Mouse (Mus musculus) megakaryocyte, adult 5-6 weeks (primary cell): ENCODE data around the gene Rnf214. TPM values are rescaled to one million over a fixed set of nuclear protein-coding genes. Genes with fewer than 3 reads are reported as not detected.
A peak's percentile ranks its signal among the peaks of the same experiment; 100 is the strongest.
"Not testable (repeated sequence)": the region's sequence is repeated elsewhere in the genome, so short reads cannot be mapped to it uniquely, and the experiment has no call there.

Experiments
- ATAC-seq: 2 replicates; pipeline ENCODE4 v1.8.0; 2016; ENCODE audit warnings: mild to moderate bottlenecking, inconsistent platforms; ENCODE audit not compliant: poor library complexity, severe bottlenecking
- total RNA-seq, 2 experiments: library from RNA; stranded (forward) in 1 of 2; stranded (reverse) in 1 of 2; fragments of 153-499, 151-499 nt in 1 of 2; fragments of 221-1000, 200-1000 nt in 1 of 2; gene quantifications; 2 replicates each; pipeline versions ENCODE4 v1.2.3 to v1.2.4; 2015 to 2017

The Rnf214 gene
- total RNA-seq, 2 experiments from 2014 or later = 23.3 to 34.0 TPM

DNA sequence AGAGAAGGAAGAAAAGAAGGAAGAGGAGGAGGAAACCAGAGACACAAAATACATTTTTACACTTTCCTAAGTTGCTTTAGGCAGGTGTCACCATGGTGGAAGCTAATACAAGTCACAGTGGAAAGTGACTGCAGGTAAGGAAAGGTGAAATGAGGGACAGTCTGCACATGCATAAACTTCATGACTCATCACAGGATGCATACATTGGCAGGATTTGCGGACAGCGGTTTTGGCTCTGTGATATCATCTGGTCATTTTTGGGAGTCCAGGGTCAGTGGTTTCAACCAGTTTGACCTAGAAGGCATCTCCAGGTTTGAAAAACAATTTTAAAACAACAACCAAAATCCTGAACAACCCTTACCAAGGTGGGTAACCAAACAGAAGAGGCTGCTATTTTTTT is 54.9 kb downstream of the Rnf214 start:
- ATAC-seq = no peak

DNA sequence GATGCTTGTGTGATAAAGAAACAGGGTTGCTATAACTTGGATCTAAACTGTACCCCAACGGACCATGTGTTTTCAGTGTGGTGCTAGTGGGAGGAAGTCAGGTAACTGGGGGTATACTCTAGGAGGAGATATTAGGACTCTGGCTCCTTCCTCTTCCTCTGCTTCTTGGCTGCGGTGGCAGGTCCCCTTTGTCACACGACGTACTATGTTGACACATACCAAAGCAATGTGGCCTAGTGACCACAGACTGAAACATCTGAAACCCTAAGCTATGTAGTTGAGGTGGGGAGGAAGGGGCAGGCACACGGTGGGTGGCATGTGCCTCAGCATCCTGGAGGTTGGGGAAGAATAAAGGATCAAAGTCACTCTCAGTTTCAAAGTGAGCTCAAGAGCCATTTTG is 55.4 kb downstream of the Rnf214 start:
- peak; percentile 68 for ATAC-seq

DNA sequence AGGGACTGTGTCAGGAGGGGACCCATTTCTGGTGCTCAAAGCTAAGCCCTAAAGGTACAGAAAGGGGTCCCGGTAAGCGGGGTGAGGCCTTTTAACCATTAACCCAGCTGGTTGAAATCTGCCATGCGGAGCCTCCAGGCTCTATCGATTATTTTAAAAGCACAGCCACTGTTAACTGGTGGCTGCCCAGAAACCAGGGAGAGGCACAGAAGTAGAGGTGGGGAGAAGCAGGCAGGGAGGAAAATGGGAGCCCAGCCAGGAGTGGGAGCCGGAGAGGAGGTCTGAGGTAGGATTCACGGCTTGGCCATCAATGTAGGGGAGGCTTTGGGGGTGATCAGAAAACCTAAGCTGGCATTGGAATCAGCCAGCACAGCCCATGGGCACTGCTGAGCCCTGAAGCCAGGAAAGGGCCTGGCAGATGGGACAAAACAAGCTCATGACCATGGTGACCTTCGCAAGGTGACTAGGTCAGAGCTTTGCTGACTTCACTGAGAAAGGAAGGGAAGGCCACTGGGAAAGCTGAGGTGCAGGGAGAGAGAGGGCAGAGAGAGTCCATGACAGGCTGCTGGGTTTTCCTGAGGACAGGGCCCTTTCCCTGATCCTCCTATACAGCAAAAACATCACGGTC is 56.1 kb downstream of the Rnf214 start:
- no peak for ATAC-seq

- ATAC-seq = no peak
Observed at GRCm38 (mm10) chr9:45849528-45850408, 56.9 kb downstream of the Rnf214 start.

- ATAC-seq = peak; percentile 46
Observed at GRCm38 (mm10) chr9:45846891-45847460, 59.7 kb downstream of the Rnf214 start.

DNA sequence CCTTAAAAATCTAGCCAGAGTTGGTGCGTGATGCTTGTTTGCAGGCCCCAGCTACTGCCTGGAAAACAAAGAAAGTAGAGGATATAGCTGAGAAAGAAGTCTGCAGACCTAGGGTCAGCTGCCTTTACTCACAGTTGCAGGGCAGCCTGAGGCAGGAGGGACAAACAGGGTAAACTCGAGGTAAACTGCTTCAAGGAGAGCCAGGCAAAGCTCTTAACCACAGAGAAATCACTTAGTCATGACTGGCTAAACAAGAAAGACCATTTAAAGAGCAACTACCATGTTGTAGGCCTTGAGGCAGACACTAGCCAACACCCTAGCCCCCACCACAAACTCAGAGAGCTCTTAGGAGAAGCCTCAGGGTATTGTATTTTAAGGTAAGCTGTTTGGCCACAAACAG is 60.5 kb downstream of the Rnf214 start:
- ATAC-seq = not testable (repeated sequence)

- no peak for ATAC-seq
Observed at GRCm38 (mm10) chr9:45845541-45845940, 61.2 kb downstream of the Rnf214 start.

DNA sequence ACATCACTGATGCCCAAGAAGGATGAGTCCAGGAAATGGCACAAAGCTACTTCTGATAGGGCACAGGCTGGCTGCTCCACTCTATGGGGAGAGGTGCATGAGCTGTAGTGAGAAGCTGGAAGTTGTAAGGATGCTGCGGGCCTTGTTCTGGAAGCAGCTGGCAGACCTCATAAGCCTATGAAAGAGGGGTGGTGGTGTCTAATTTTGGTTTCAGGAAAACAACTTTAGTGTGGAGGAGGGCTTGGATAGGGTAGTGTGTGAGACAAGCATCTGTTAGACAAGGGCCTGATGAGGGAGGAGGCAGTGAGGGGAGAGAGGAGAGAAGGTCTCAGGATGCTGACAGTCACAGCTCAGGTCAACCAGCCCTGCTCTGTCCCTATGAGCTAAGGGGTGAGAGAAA is 62.9 kb downstream of the Rnf214 start:
- no peak for ATAC-seq

- no peak for ATAC-seq
Observed at GRCm38 (mm10) chr9:45843007-45843406, 63.7 kb downstream of the Rnf214 start.

GRCm38 (mm10) chr9:45841458-45841857 is 65.3 kb downstream of the Rnf214 start:
- ATAC-seq = no peak

GRCm38 (mm10) chr9:45840331-45840730 is 66.4 kb downstream of the Rnf214 start:
- ATAC-seq = no peak

DNA sequence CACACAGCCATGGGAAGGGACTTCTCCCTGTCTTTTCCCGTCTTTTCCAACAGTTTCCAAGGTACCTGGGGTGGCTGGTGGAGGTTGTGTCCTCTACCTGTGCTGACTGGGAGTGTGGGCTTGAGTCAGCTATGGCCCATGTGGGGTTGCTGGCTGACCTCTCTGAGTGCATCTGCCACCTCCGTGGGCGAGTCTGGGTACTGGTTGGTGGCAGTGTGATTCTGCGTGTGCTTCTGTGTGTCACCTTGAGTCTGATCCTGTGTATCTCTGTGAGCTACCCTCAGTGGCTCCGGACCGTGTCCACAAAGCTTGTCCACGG is 66.8 kb downstream of the Rnf214 start:
- no peak for ATAC-seq

GRCm38 (mm10) chr9:45839139-45839981 is 67.4 kb downstream of the Rnf214 start:
- ATAC-seq = peak; percentile 55

DNA sequence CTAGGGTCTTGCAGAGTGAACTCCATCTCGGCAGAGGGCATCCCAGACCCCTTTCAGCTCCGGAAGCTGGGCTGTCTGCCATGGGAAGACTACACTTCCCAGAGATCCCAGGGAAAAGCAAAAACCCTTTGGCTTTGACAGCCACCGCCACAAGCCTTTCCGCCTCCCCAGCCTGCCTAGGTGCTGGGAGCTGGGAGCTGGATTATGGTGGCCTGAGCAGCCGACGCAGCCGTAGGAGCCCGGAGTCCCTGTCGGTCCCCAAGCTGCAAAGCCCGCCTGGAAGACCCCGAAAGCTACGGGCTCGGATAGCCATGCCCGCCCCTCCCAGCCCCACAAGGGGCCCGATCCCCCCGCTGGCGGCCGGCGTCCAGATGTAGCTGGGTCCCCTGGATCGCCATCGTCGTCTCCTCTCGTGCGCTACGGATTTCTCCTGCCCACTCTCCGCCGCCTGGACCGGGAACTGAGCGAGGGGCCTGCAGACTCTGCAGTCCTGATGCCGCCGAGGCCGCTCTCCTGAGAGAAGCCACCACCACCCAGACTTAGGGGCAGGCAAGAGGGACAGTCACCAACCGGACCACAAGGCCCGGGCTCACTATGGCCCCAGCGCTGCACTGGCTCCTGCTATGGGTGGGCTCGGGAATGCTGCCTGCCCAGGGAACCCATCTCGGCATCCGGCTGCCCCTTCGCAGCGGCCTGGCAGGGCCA is 68.1 kb downstream of the Rnf214 start, which contains the start of gene Bace1:
Bace1 (plus strand) TSS at position 147 of the 705 bp plus-strand sequence.
- peak; percentile 45 for ATAC-seq

DNA sequence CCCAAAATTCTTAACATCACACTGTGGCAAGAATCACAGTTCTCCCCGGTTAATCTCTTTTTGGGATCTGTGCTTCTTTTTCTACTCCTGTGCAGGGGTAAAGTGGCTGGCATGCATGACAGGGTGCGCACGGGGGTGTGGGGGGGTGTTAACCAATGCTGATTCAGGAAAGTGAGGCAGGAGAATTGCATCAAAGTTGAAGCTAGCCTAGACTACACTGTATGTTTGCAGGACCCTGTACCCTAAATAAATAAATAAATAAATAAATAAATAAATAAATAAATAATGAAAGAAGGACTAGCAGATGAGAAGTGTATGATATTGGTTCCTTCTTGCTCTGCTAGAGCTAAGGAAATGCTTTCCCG is 68.7 kb downstream of the Rnf214 start:
- ATAC-seq = no peak

DNA sequence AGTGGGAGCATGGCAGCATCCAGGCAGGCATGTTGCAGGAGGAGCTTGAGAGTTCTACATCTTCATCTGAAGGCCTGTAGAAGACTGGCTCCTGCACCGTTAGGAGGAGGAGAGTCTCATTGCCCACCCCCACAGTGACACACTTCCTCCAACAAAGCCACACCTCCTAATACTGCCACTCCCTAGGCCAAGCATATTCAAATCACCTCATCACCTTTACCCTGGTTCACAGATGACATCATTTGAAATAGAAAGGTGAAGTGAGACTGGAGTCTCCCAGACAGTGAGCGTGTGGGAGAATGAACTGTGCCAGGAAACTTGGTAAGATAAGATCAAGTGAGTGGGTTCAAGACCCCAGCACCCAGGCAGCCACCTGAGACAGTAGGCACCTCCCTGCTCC is 73.2 kb downstream of the Rnf214 start:
- ATAC-seq = peak; percentile 13; the same call in 1 of the 2 replicates

- no peak for ATAC-seq
Observed at GRCm38 (mm10) chr9:45832898-45833297, 73.8 kb downstream of the Rnf214 start.

- peak; percentile 37 for ATAC-seq
Observed at GRCm38 (mm10) chr9:45829107-45829506, 77.6 kb downstream of the Rnf214 start.

GRCm38 (mm10) chr9:45828291-45828963 is 78.3 kb downstream of the Rnf214 start, which contains the start of gene Cep164:
Gene Cep164 (minus strand): TSS chr9:45828691.
- peak; percentile 99 for ATAC-seq
